Mouse (Mus musculus) myocyte (in vitro differentiated cells): ENCODE measurements around the gene Srp72. TPM values are rescaled to one million over a fixed set of nuclear protein-coding genes. Genes with fewer than 3 reads are reported as not detected.

Experiments used
- H3K27me3 ChIP-seq: one replicate; pipeline ENCODE4 v1.6.1; 2011; ENCODE audit not compliant: control insufficient read depth, insufficient read depth, insufficient read length
- H3K36me3 ChIP-seq: one replicate; pipeline ENCODE4 v1.6.1; 2011; ENCODE audit not compliant: control insufficient read depth, insufficient read depth
- H3K4me2 ChIP-seq: one replicate; pipeline ENCODE4 v1.6.1; 2011; ENCODE audit warnings: low read depth, control low read depth
- H3K4me3 ChIP-seq: one replicate; pipeline ENCODE4 v1.5.1; 2011; ENCODE audit warnings: mild to moderate bottlenecking, control low read depth, moderate library complexity
- H3K79me2 ChIP-seq: one replicate; pipeline ENCODE4 v1.6.1; 2011; ENCODE audit not compliant: control insufficient read depth, insufficient read depth
- H3ac ChIP-seq: one replicate; pipeline ENCODE4 v1.6.1; 2011; ENCODE audit not compliant: control insufficient read depth, insufficient read length
- CEBPB ChIP-seq: IDR thresholded peaks from 2 replicates; pipeline ENCODE4 v1.6.1; 2011; ENCODE audit warnings: mild to moderate bottlenecking, moderate library complexity; ENCODE audit not compliant: poor library complexity, insufficient read depth, severe bottlenecking
- E2F4 ChIP-seq: IDR thresholded peaks from one replicate; pipeline ENCODE4 v1.6.1; 2011; ENCODE audit warnings: mild to moderate bottlenecking, control low read depth, moderate library complexity; ENCODE audit not compliant: insufficient read depth
- MAX ChIP-seq: IDR thresholded peaks from one replicate; pipeline ENCODE4 v1.6.1; 2011; ENCODE audit warnings: low read depth, mild to moderate bottlenecking, control low read depth
- MYOD1 ChIP-seq, 3 experiments: IDR thresholded peaks; one replicate each; pipeline ENCODE4 v1.6.1; 2011; ENCODE audit warnings: control low read depth in 2 of 3, low read depth in 2 of 3, mild to moderate bottlenecking in 2 of 3, moderate library complexity in 1 of 3; ENCODE audit not compliant: insufficient read length in 2 of 3, control insufficient read depth in 1 of 3
- MYOG ChIP-seq, 3 experiments: IDR thresholded peaks; one replicate each; pipeline ENCODE4 v1.6.1; 2011; ENCODE audit warnings: control low read depth in 2 of 3, low read depth in 2 of 3, mild to moderate bottlenecking in 2 of 3; ENCODE audit not compliant: insufficient read length in 2 of 3, control insufficient read depth in 1 of 3, insufficient read depth in 1 of 3
- POLR2A ChIP-seq: IDR thresholded peaks from one replicate; pipeline ENCODE4 v1.6.1; 2011; ENCODE audit warnings: low read depth, mild to moderate bottlenecking, control low read depth, moderate library complexity; ENCODE audit not compliant: insufficient read length
- POLR2AphosphoS2 ChIP-seq: IDR thresholded peaks from one replicate; pipeline ENCODE4 v1.6.1; 2011; ENCODE audit warnings: low read depth, control low read depth; ENCODE audit not compliant: insufficient read length
- REST ChIP-seq: IDR thresholded peaks from one replicate; pipeline ENCODE4 v1.6.1; 2011; ENCODE audit warnings: mild to moderate bottlenecking, control low read depth, moderate library complexity; ENCODE audit not compliant: insufficient read depth, insufficient read length
- SRF ChIP-seq: IDR thresholded peaks from one replicate; pipeline ENCODE4 v1.6.1; 2011; ENCODE audit warnings: low read depth; ENCODE audit not compliant: control insufficient read depth, insufficient read length
- TCF12 ChIP-seq: IDR thresholded peaks from one replicate; pipeline ENCODE4 v1.6.1; 2011; ENCODE audit warnings: mild to moderate bottlenecking, control low read depth; ENCODE audit not compliant: poor library complexity, insufficient read depth, severe bottlenecking
- TCF3 ChIP-seq: IDR thresholded peaks from one replicate; pipeline ENCODE4 v1.6.1; 2011; ENCODE audit warnings: low read depth, control low read depth; ENCODE audit not compliant: insufficient read length
- USF1 ChIP-seq: IDR thresholded peaks from one replicate; pipeline ENCODE4 v1.6.1; 2011; ENCODE audit warnings: low read depth, mild to moderate bottlenecking, control low read depth, moderate library complexity
- polyA plus RNA-seq: library from polyadenylated mRNA; unstranded; fragments of >200 nt; fragmentation: generic; extraction: Trizol; gene quantifications from one replicate; pipeline ENCODE4 v1.2.1, GENCODE M21; 2012; ENCODE audit warnings: missing spikeins

The Srp72 gene
- polyA plus RNA-seq, 1 experiment, result 54.2 TPM

DNA sequence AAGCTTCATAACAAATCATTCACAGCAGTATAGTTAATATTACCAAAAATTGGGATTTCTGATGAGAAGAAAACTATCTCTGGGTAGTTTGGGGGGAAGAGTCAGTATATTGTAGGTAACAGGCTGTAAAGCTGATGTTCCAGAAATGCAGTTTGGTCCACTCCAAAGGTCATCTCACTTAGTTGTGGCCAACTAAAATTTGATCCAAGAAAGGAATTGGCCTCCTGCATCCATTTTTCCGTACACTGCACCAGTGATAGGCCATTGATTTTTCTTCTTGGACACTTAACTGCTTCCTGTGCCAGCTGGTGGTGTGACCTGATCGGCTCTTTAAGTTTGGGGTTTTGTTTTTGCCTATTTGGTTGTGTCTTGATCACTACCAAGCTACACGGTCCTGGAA, 20.7 kb upstream of the Srp72 start:
- TF ChIP-seq CEBPB (no peak), TCF3 (no peak), REST (no peak), SRF (no peak), MYOD1 (IDR thresholded peaks at IDR 0.05; ENCODE audit: control insufficient read depth in 1 of 3, insufficient read length in 2 of 3, low read depth in 2 of 3) (no peak), USF1 (no peak), E2F4 (no peak), TCF12 (no peak), MYOG (IDR thresholded peaks at IDR 0.05; ENCODE audit: control insufficient read depth in 1 of 3, insufficient read depth in 1 of 3, insufficient read length in 2 of 3, low read depth in 2 of 3) (no peak), POLR2AphosphoS2 (no peak), MAX (no peak)
- Histone ChIP-seq H3K4me2 (no peak overlapping the region), H3K79me2 (peaks cover 58% of the 10 kb centered on the region), H3K36me3 (peaks cover 19% of the 10 kb centered on the region), H3ac (no peak overlapping the region), H3K27me3 (no peaks in the 10 kb centered on the region), H3K4me3 (no peak overlapping the region)

DNA sequence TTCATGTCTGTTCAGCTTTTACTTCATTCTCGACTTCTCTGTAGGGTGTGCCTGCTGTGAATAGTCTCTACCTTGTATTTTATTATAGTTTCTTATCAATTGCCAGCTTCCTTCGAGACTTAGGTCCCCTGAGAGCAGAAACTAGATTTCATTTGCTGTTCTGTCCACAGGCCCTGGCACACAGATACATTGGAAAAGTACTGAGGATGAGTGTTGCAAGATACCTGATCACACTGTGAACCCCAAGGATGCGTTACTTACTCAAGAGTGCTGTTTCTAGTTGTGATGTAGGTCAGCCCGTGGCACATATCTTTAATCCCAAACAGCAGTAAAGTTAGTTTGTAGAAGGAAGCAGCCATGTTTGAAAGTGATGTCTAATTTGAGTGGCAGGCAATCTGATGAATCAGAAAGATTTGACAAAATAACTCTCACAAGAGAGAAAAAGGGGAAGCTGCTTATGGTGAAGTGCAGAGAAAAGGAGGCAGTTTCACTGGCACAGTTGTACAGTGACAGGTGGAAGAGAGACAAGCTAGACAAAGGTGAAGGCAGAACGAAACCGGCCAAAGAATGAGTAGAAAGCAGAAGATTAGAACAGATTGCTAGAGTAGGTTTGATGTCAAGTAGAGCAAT, 20.1 kb upstream of the Srp72 start:
- Histone ChIP-seq H3K4me2 (no peak overlapping the region), H3K79me2 (peaks cover 52% of the 10 kb centered on the region), H3K27me3 (no peaks in the 10 kb centered on the region), H3K36me3 (peaks cover 21% of the 10 kb centered on the region), H3ac (no peak overlapping the region), H3K4me3 (no peak overlapping the region)
- TF ChIP-seq USF1, result no peak
- no peak for TF ChIP-seq POLR2AphosphoS2
- no peak for TF ChIP-seq TCF12

GRCm38 (mm10) chr5:76955474-76955873, 19.0 kb upstream of the Srp72 start:
- peaks cover 22% of the 10 kb centered on the region for H3K36me3 ChIP-seq
- H3K4me3 ChIP-seq, result no peak overlapping the region
- H3ac ChIP-seq, result no peak overlapping the region
- no peak for TF ChIP-seq TCF3
- TF ChIP-seq POLR2AphosphoS2, result no peak
- no peak for TF ChIP-seq MYOG (IDR thresholded peaks at IDR 0.05; ENCODE audit: control insufficient read depth in 1 of 3, insufficient read depth in 1 of 3, insufficient read length in 2 of 3, low read depth in 2 of 3)
- H3K4me2 ChIP-seq, result no peak overlapping the region
- no peaks in the 10 kb centered on the region for H3K27me3 ChIP-seq
- H3K79me2 ChIP-seq, result peaks cover 41% of the 10 kb centered on the region

- Histone ChIP-seq H3K36me3 (peaks cover 26% of the 10 kb centered on the region), H3K4me3 (no peak overlapping the region), H3K4me2 (no peak overlapping the region), H3ac (no peak overlapping the region), H3K79me2 (peaks cover 27% of the 10 kb centered on the region), H3K27me3 (no peaks in the 10 kb centered on the region)
- TF ChIP-seq TCF3, result no peak
- no peak for TF ChIP-seq MYOD1 (IDR thresholded peaks at IDR 0.05; ENCODE audit: control insufficient read depth in 1 of 3, insufficient read length in 2 of 3, low read depth in 2 of 3)
- TF ChIP-seq POLR2A, result no peak
Observed at GRCm38 (mm10) chr5:76957954-76958353, 16.5 kb upstream of the Srp72 start.

GRCm38 (mm10) chr5:76959587-76959986, 14.9 kb upstream of the Srp72 start:
- Histone ChIP-seq H3K4me3 (no peak overlapping the region), H3K4me2 (no peak overlapping the region), H3K27me3 (no peaks in the 10 kb centered on the region), H3ac (no peak overlapping the region), H3K36me3 (peaks cover 36% of the 10 kb centered on the region), H3K79me2 (peaks cover 11% of the 10 kb centered on the region)
- TF ChIP-seq MAX, result no peak
- TF ChIP-seq TCF12, result no peak
- no peak for TF ChIP-seq MYOG (IDR thresholded peaks at IDR 0.05; ENCODE audit: control insufficient read depth in 1 of 3, insufficient read depth in 1 of 3, insufficient read length in 2 of 3, low read depth in 2 of 3)

DNA sequence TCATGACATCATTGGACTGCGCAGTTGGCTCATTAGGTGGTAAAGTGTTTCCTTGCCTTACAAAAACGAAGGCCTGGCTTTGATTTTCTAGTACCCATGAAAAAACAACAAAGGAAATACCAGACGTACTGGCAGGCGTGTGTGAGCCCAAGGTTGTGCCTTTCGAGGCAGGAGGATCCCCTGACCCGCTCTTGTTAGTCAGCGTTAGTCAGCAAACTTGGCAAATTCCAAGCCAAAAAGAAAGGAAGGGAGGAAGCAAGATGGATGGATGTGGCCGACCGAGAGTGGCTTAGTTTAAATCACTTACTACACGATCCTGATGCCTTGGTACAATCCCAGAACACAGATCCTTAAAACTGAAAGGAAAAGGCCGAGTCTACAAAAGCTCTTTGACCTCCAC, 11.9 kb upstream of the Srp72 start:
- peak overlapping the region; percentile 59 for H3K4me2 ChIP-seq
- peaks cover 30% of the 10 kb centered on the region for H3K36me3 ChIP-seq
- TF ChIP-seq CEBPB (no peak), MAX (no peak), POLR2A (no peak), POLR2AphosphoS2 (no peak), E2F4 (no peak), MYOD1 (IDR thresholded peaks at IDR 0.05; ENCODE audit: control insufficient read depth in 1 of 3, insufficient read length in 2 of 3, low read depth in 2 of 3) (no peak), TCF12 (no peak), MYOG (IDR thresholded peaks at IDR 0.05; ENCODE audit: control insufficient read depth in 1 of 3, insufficient read depth in 1 of 3, insufficient read length in 2 of 3, low read depth in 2 of 3) (no peak), SRF (no peak), USF1 (no peak), TCF3 (no peak), REST (no peak)

More for the DNA sequence above, 11.9 kb upstream of the Srp72 start:
- Histone ChIP-seq H3K27me3 (no peaks in the 10 kb centered on the region), H3K4me3 (no peak overlapping the region), H3K79me2 (no peaks in the 10 kb centered on the region), H3ac (no peak overlapping the region)
